Mouse (Mus musculus) intestine, postnatal 0 days (tissue): ENCODE results near the gene Il19. TPM values are rescaled to one million over a fixed set of nuclear protein-coding genes. Genes with fewer than 3 reads are reported as not detected.

Source experiments
- ATAC-seq: fragments of 200-750 bp; cut with Nextera tagmentation; 2 replicates; pipeline ENCODE4 v1.8.0; 2017; ENCODE audit warnings: mild to moderate bottlenecking, moderate TSS enrichment, moderate library complexity
- H3K27ac ChIP-seq: fragments of 300-500 bp; sonication (generic); 2 replicates; pipeline ENCODE4 v1.5.1; 2014; ENCODE audit warnings: mild to moderate bottlenecking, low read depth, low read length, moderate library complexity
- H3K27me3 ChIP-seq: fragments of 300-500 bp; sonication (generic); replicated peaks from 2 replicates; pipeline ENCODE4 v1.6.1; 2014; ENCODE audit warnings: low read length, mixed read lengths; ENCODE audit not compliant: control insufficient read depth, insufficient read depth
- H3K36me3 ChIP-seq: fragments of 300-500 bp; sonication (generic); 2 replicates; pipeline ENCODE4 v1.6.1; 2014; ENCODE audit warnings: mild to moderate bottlenecking, moderate library complexity; ENCODE audit not compliant: control insufficient read depth, insufficient read depth
- H3K4me1 ChIP-seq: fragments of 300-500 bp; sonication (generic); replicated peaks from 2 replicates; pipeline ENCODE4 v1.6.1; 2014; ENCODE audit warnings: antibody characterized with exemption, low read length, mixed read lengths; ENCODE audit not compliant: control insufficient read depth, insufficient read depth
- H3K4me2 ChIP-seq: fragments of 300-500 bp; sonication (generic); replicated peaks from 2 replicates; pipeline ENCODE4 v1.6.1; 2014; ENCODE audit warnings: low read depth, mild to moderate bottlenecking, moderate library complexity
- H3K4me3 ChIP-seq: fragments of 300-500 bp; sonication (generic); 2 replicates; pipeline ENCODE4 v1.5.1; 2014; ENCODE audit warnings: low read depth, low read length
- H3K9ac ChIP-seq: fragments of 300-500 bp; sonication (generic); 2 replicates; pipeline ENCODE4 v1.6.1; 2014; ENCODE audit warnings: mild to moderate bottlenecking, low read depth, low read length
- H3K9me3 ChIP-seq: fragments of 300-500 bp; sonication (generic); 2 replicates; pipeline ENCODE4 v1.6.1; 2016; ENCODE audit warnings: mixed run types; ENCODE audit not compliant: control insufficient read depth
- CTCF ChIP-seq: sonication (generic); IDR thresholded peaks from 2 replicates; pipeline ENCODE4 v1.5.1; 2016; ENCODE audit warnings: low read depth, mild to moderate bottlenecking, control low read depth, antibody characterized with exemption, moderate library complexity
- WGBS: fragments of 180-500 bp; shearing (Covaris S2); extraction: QIAGEN DNeasy Blood & Tissue Kit; methylation state at CpG from one replicate; pipeline ENCODE4 v1.1.7; 2014; 5-methylcytosine and 5-hydroxymethylcytosine counted together
- polyA plus RNA-seq: library from polyadenylated mRNA; unstranded; fragments of >200 nt; fragmentation: Nextera tagmentation; extraction: Ambion mirVana; gene quantifications from 2 replicates; pipeline ENCODE4 v1.2.1, GENCODE M21; 2015

The Il19 gene
- polyA plus RNA-seq, 1 experiment from 2014 or later = not detected

- TF ChIP-seq CTCF = no peak
- Histone ChIP-seq H3K36me3 (no peaks in the 10 kb centered on the region), H3K27me3 (no peaks in the 10 kb centered on the region), H3K9me3 (no peaks in the 10 kb centered on the region), H3K4me1 (no peaks in the 10 kb centered on the region), H3K9ac (no peak within 1 kb of the TSS), H3K4me2 (no peak within 1 kb of the TSS), H3K4me3 (no peak within 1 kb of the TSS), H3K27ac (no peak within 1 kb of the TSS)
- no peak for ATAC-seq
These were observed 52.6 kb downstream of the Il19 start, which contains the start of gene Il24 for GRCm38 (mm10) chr1:130887354-130887753. Il24 (minus strand) TSS chr1:130887454.

GRCm38 (mm10) chr1:130883146-130883545, 56.8 kb downstream of the Il19 start:
- Histone ChIP-seq H3K27me3 (no peaks in the 10 kb centered on the region), H3K9ac (no peak overlapping the region), H3K9me3 (no peaks in the 10 kb centered on the region), H3K36me3 (no peaks in the 10 kb centered on the region), H3K4me2 (no peak overlapping the region), H3K4me1 (no peaks in the 10 kb centered on the region), H3K27ac (no peak overlapping the region), H3K4me3 (no peak overlapping the region)
- no peak for TF ChIP-seq CTCF
- WGBS = 90% methylated on average over 4 of the region's 4 CpGs
- ATAC-seq = no peak

Other genes with a start within 250 kb of the Il19 start
- 0.20 and 0.48 TPM in 2 replicates for gene Gm29427, start 224.3 kb downstream of the Il19 start, polyA plus RNA-seq
- gene Yod1, start 222.8 kb downstream of the Il19 start, polyA plus RNA-seq = 8.9 and 9.5 TPM in 2 replicates
- 6.1 and 7.0 TPM in 2 replicates for gene Pfkfb2, start 210.9 kb downstream of the Il19 start, polyA plus RNA-seq
- 42.3 and 46.7 TPM in 2 replicates for gene AA986860, start 208.1 kb downstream of the Il19 start, polyA plus RNA-seq
- gene Fcamr, start 139.2 kb downstream of the Il19 start, polyA plus RNA-seq = 0.17 TPM in 1 of 2 replicates, not detected in the other
- gene Pigr, start 113.4 kb downstream of the Il19 start, polyA plus RNA-seq = 14.0 and 15.1 TPM in 2 replicates
- gene Fcmr, start 74.4 kb downstream of the Il19 start, polyA plus RNA-seq = 0.52 and 2.0 TPM in 2 replicates
- gene Il24, start 52.7 kb downstream of the Il19 start, polyA plus RNA-seq = not detected in 2 replicates
- not detected in 2 replicates for gene Il20, start 28.7 kb downstream of the Il19 start, polyA plus RNA-seq
- gene Il10, start 79.7 kb upstream of the Il19 start, polyA plus RNA-seq = not detected in 2 replicates
- 34.9 and 35.9 TPM in 2 replicates for gene Mapkapk2, start 157.7 kb upstream of the Il19 start, polyA plus RNA-seq
- 0.54 and 0.80 TPM in 2 replicates for gene Dyrk3, start 198.2 kb upstream of the Il19 start, polyA plus RNA-seq
- gene Eif2d, start 213.1 kb upstream of the Il19 start, polyA plus RNA-seq = 26.4 and 27.1 TPM in 2 replicates